5 mouse cellular contexts compared by ENCODE assay signal in the genomic region with DNA sequence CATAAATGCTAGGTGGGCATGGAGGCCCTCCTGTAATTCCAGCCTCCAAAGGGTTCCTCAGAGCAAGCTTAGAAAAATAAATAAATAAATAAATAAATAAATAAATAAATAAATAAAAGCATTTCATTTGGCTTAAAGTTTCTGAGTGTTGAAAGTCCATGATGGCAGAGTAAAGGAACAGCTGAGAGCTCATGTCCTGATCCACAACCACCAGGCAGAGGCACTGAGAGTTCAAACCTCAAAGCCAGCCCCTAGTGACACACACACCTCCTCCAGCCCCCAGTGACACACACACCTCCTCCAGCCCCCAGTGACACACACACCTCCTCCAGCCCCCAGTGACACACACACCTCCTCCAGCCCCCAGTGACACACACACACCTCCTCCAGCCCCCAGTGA. TPM values are rescaled to one million over a fixed set of nuclear protein-coding genes. Genes with fewer than 3 reads are reported as not detected.
DNase-seq lines count a peak whose midpoint lies in the region; ATAC-seq and TF ChIP-seq lines count a peak whose summit lies in the region.
"Not testable (repeated sequence)": the region's sequence is repeated elsewhere in the genome, so short reads cannot be mapped to it uniquely, and the experiment has no call there.

No protein-coding gene starts in this region.

- not testable (repeated sequence) for H3K9me3 ChIP-seq in G1E (replicated peaks); liver, embryonic 13.5 days (replicated peaks); midbrain, embryonic 11.5 days (ENCODE audit: control insufficient read depth, low read length)

- not testable (repeated sequence) for H3K9ac ChIP-seq in liver, embryonic 13.5 days; midbrain, embryonic 11.5 days (ENCODE audit: low read length)

- not testable (repeated sequence) for ATAC-seq in G1E (ENCODE audit: extremely low read depth, insufficient number of reproducible peaks, low FRiP score, poor library complexity, severe bottlenecking); liver, embryonic 13.5 days (ENCODE audit: low read depth); midbrain, embryonic 11.5 days (ENCODE audit: low FRiP score)

- not testable (repeated sequence) for H3K27me3 ChIP-seq in G1E (ENCODE audit: insufficient read depth, low read length); liver, embryonic 13.5 days; midbrain, embryonic 11.5 days (ENCODE audit: control insufficient read depth, insufficient read depth, low read length)

- peak overlapping the region; percentile 63 for H3K4me2 ChIP-seq in liver, embryonic 13.5 days
- not testable (repeated sequence) for H3K4me2 ChIP-seq in midbrain, embryonic 11.5 days

- H3K27ac ChIP-seq in liver, embryonic 13.5 days; midbrain, embryonic 11.5 days (ENCODE audit: low read depth, low read length): not testable (repeated sequence)

- DNase-seq in 416B (ENCODE audit: low read depth), result peak; percentile 52
- DNase-seq in G1E (ENCODE audit: low spot score); liver, embryonic 13.5 days: not testable (repeated sequence)
- peak; percentile 23 for DNase-seq in induced T-regulatory cell, adult 2 months (ENCODE audit: low read depth)
- peak; percentile 57 for DNase-seq in midbrain, embryonic 11.5 days (ENCODE audit: low spot score, missing footprints)

- TF ChIP-seq CTCF in G1E (IDR thresholded peaks at IDR 0.05; ENCODE audit: low read depth, low read length), result not testable (repeated sequence)

- peaks cover 41% of the 10 kb centered on the region for H3K4me1 ChIP-seq in G1E (ENCODE audit: insufficient read depth, low read depth, low read length)
- peaks cover 40% of the 10 kb centered on the region for H3K4me1 ChIP-seq in liver, embryonic 13.5 days (replicated peaks)
- not testable (repeated sequence) for H3K4me1 ChIP-seq in midbrain, embryonic 11.5 days (ENCODE audit: control insufficient read depth, insufficient read depth, low read length)

- H3K4me3 ChIP-seq in G1E (ENCODE audit: low read depth, low read length), result peak overlapping the region; percentile 61; the same call in 1 of the 2 replicates
- not testable (repeated sequence) for H3K4me3 ChIP-seq in liver, embryonic 13.5 days (replicated peaks); midbrain, embryonic 11.5 days (ENCODE audit: low read depth, low read length)

- not testable (repeated sequence) for H3K36me3 ChIP-seq in G1E (replicated peaks); liver, embryonic 13.5 days; midbrain, embryonic 11.5 days (ENCODE audit: control insufficient read depth, insufficient read depth, low read length)

RNA-seq across cellular contexts. Expression of a gene that starts 3.3 kb away (rescaled TPM):
- total RNA-seq in G1E (2014; fragmentation: Nextera tagmentation) (116 and 125 TPM in 2 replicates), G1E (2017) (70.7 and 89.9 TPM in 2 replicates)
- polyA plus RNA-seq in G1E (2012), result 3.7 and 4.7 TPM in 2 replicates
- 7.6 and 7.9 TPM in 2 replicates for polyA plus RNA-seq in liver, embryonic 13.5 days (2015; fragmentation: Nextera tagmentation; extraction: Ambion mirVana)
- 12.4 and 13.4 TPM in 2 replicates for polyA plus RNA-seq in midbrain, embryonic 11.5 days (2014; fragmentation: Nextera tagmentation; extraction: Ambion mirVana)
